Mouse (Mus musculus) thymus, adult 2 months (tissue): ENCODE measurements around the gene Steap3.

ENCODE experiments used
- CTCF ChIP-seq: fragments of 200-500 bp; IDR thresholded peaks from 2 replicates; pipeline ENCODE4 v1.5.1; 2012; ENCODE audit warnings: mild to moderate bottlenecking, control low read depth, low read length, moderate library complexity, borderline replicate concordance; ENCODE audit not compliant: control insufficient read depth, poor library complexity, insufficient read depth; ENCODE audit errors: extremely low read depth
- POLR2A ChIP-seq: fragments of 200-500 bp; IDR thresholded peaks from 2 replicates; pipeline ENCODE4 v1.6.1; 2012; ENCODE audit warnings: mild to moderate bottlenecking, low read length, control low read depth, moderate library complexity; ENCODE audit not compliant: control insufficient read depth, poor library complexity, insufficient read depth; ENCODE audit errors: extremely low read depth

DNA sequence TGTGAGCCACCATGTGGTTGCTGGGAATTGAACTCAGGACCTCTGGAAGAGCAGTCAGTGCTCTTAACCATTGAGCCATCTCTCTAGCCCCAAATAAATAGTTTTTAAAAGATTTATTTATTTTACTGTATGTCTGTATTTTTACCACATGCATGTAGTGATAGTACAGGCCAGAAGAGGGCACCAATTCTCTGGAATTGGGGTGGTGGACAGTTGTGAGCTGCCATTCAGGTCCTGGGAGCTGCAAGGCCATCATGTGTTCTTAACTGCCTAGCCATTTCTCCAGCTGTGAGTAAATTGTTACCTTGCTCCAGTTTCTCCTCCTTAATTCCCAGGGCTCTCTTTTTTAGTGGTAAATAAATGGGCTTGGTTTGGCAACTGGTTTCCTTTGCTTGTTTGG lies 118.3 kb downstream of the Steap3 start:
- TF ChIP-seq CTCF (no peak), POLR2A (no peak)
